Mouse (Mus musculus) liver, embryonic 14.5 days (tissue): Measurements from ENCODE around the gene Olfr1136. TPM values are rescaled to one million over a fixed set of nuclear protein-coding genes. Genes with fewer than 3 reads are reported as not detected.

Experiments used
- ATAC-seq: fragments of 200-750 bp; cut with Nextera tagmentation; 2 replicates; pipeline ENCODE4 v1.8.0; 2017; ENCODE audit warnings: moderate number of reproducible peaks, mild to moderate bottlenecking, moderate library complexity; ENCODE audit not compliant: insufficient read depth
- DNase-seq, 3 experiments: peaks; one replicate each; pipeline ENCODE4 v3.0.0-alpha.2; 2012 to 2013; ENCODE audit warnings: low read depth in 3 of 3, low spot score in 3 of 3
- H3K27ac ChIP-seq: fragments of 300-500 bp; sonication (generic); 2 replicates; pipeline ENCODE4 v1.5.1; 2014; ENCODE audit warnings: moderate library complexity, mild to moderate bottlenecking, control low read depth, inconsistent platforms
- H3K27me3 ChIP-seq: fragments of 300-500 bp; sonication (generic); 2 replicates; pipeline ENCODE4 v1.6.1; 2014; ENCODE audit warnings: mild to moderate bottlenecking, low read length, moderate library complexity; ENCODE audit not compliant: control insufficient read depth, insufficient read depth
- H3K36me3 ChIP-seq: fragments of 300-500 bp; sonication (generic); replicated peaks from 2 replicates; pipeline ENCODE4 v1.6.1; 2014; ENCODE audit warnings: low read depth; ENCODE audit not compliant: control insufficient read depth, insufficient read depth
- H3K4me1 ChIP-seq, 2 experiments: fragments of 200-500 bp in 1 of 2; fragments of 300-500 bp in 1 of 2; sonication (generic) in 1 of 2; replicated peaks; 2 replicates each; pipeline ENCODE4 v1.6.1; 2012 to 2014; ENCODE audit warnings: antibody characterized with exemption in 1 of 2, inconsistent platforms in 1 of 2, low read length in 1 of 2; ENCODE audit not compliant: control insufficient read depth in 2 of 2, insufficient read depth in 2 of 2
- H3K4me2 ChIP-seq: fragments of 300-500 bp; sonication (generic); 2 replicates; pipeline ENCODE4 v1.6.1; 2014; ENCODE audit warnings: low read depth, mild to moderate bottlenecking, control low read depth, moderate library complexity
- H3K4me3 ChIP-seq, 2 experiments: fragments of 200-500 bp in 1 of 2; fragments of 300-500 bp in 1 of 2; sonication (generic) in 1 of 2; 2 replicates each; pipeline ENCODE4 v1.5.1; 2012 to 2014; ENCODE audit warnings: low read depth in 2 of 2, low read length in 2 of 2, mild to moderate bottlenecking in 2 of 2, control low read depth in 1 of 2, inconsistent platforms in 1 of 2, moderate library complexity in 1 of 2; ENCODE audit not compliant: insufficient read depth in 1 of 2
- H3K9ac ChIP-seq: fragments of 300-500 bp; sonication (generic); replicated peaks from 2 replicates; pipeline ENCODE4 v1.6.1; 2014; ENCODE audit warnings: mild to moderate bottlenecking, control low read depth, moderate library complexity
- H3K9me3 ChIP-seq: fragments of 300-500 bp; sonication (generic); 2 replicates; pipeline ENCODE4 v1.6.1; 2016; ENCODE audit warnings: low read length, mixed read lengths; ENCODE audit not compliant: control insufficient read depth
- CTCF ChIP-seq: IDR thresholded peaks from 2 replicates; pipeline ENCODE4 v1.5.1; 2016; ENCODE audit warnings: antibody characterized with exemption, low read depth, control low read depth
- EP300 ChIP-seq: IDR thresholded peaks from 2 replicates; pipeline ENCODE4 v1.6.1; 2016; ENCODE audit warnings: antibody characterized with exemption, low read depth
- WGBS: fragments of 180-500 bp; shearing (Covaris S2); extraction: QIAGEN DNeasy Blood & Tissue Kit; methylation state at CpG from one replicate; pipeline ENCODE4 v1.1.7; 2014; ENCODE audit not compliant: insufficient replicate concordance; 5-methylcytosine and 5-hydroxymethylcytosine counted together
- polyA plus RNA-seq, 2 experiments: library from polyadenylated mRNA; depleted of rRNA in 1 of 2; stranded (reverse) in 1 of 2; unstranded in 1 of 2; fragments of >200 nt; fragmentation: Nextera tagmentation in 1 of 2; extraction: Ambion mirVana in 1 of 2; gene quantifications; 2 replicates each; pipeline versions ENCODE4 v1.2.1 to v1.2.3; 2012 to 2014

The Olfr1136 gene
- not detected in 2 replicates for polyA plus RNA-seq (2012; rRNA removed)
- polyA plus RNA-seq (2014; fragmentation: Nextera tagmentation; extraction: Ambion mirVana), result not detected in 2 replicates

GRCm38 (mm10) chr2:87693847-87694246, at the start of gene Olfr1136:
Gene Olfr1136, minus strand, starts transcription at chr2:87693947.
- no peaks in the 10 kb centered on the region for H3K4me1 ChIP-seq
- no peaks in the 10 kb centered on the region for H3K9me3 ChIP-seq
- no peaks in the 10 kb centered on the region for H3K36me3 ChIP-seq
- H3K4me3 ChIP-seq, result no peak within 1 kb of the TSS
- TF ChIP-seq CTCF, result no peak
- TF ChIP-seq EP300, result no peak
- no peak for DNase-seq
- no peak within 1 kb of the TSS for H3K4me2 ChIP-seq
- ATAC-seq, result no peak
- no peak within 1 kb of the TSS for H3K9ac ChIP-seq
- H3K27ac ChIP-seq, result no peak within 1 kb of the TSS
- H3K27me3 ChIP-seq, result no peaks in the 10 kb centered on the region

GRCm38 (mm10) chr2:87743452-87743851, 49.7 kb upstream of the Olfr1136 start, which contains the start of gene Olfr1140:
Gene Olfr1140, plus strand, starts transcription at chr2:87743752.
- no peak within 1 kb of the TSS for H3K27ac ChIP-seq
- H3K36me3 ChIP-seq, result no peaks in the 10 kb centered on the region
- no peaks in the 10 kb centered on the region for H3K9me3 ChIP-seq
- TF ChIP-seq EP300 (no peak), CTCF (no peak)
- H3K27me3 ChIP-seq, result no peaks in the 10 kb centered on the region
- H3K4me2 ChIP-seq, result no peak within 1 kb of the TSS
- DNase-seq (no peak), ATAC-seq (no peak)
- no peak within 1 kb of the TSS for H3K9ac ChIP-seq
- WGBS, result 55% methylated on average over 3 of the region's 3 CpGs
- no peaks in the 10 kb centered on the region for H3K4me1 ChIP-seq
- no peak within 1 kb of the TSS for H3K4me3 ChIP-seq

- WGBS, result 46% methylated on average over 1 of the region's 1 CpGs
- no peak for TF ChIP-seq EP300
- TF ChIP-seq CTCF, result no peak
- DNase-seq (no peak), ATAC-seq (no peak)
- no peak within 1 kb of the TSS for H3K27ac ChIP-seq
- no peaks in the 10 kb centered on the region for H3K4me1 ChIP-seq
- no peak within 1 kb of the TSS for H3K4me3 ChIP-seq
- H3K36me3 ChIP-seq, result no peaks in the 10 kb centered on the region
- no peaks in the 10 kb centered on the region for H3K27me3 ChIP-seq
- H3K4me2 ChIP-seq, result no peak within 1 kb of the TSS
- no peaks in the 10 kb centered on the region for H3K9me3 ChIP-seq
- no peak within 1 kb of the TSS for H3K9ac ChIP-seq
These were observed 46.1 kb upstream of the Olfr1136 start, which contains the start of gene Olfr1138 for GRCm38 (mm10) chr2:87739878-87740277. Gene Olfr1138, minus strand, starts transcription at chr2:87739978.

GRCm38 (mm10) chr2:87713079-87713478, 19.3 kb upstream of the Olfr1136 start, which contains the start of gene Olfr1137:
Gene Olfr1137, minus strand, starts transcription at chr2:87713179.
- Histone ChIP-seq H3K4me3 (no peak within 1 kb of the TSS), H3K36me3 (no peaks in the 10 kb centered on the region), H3K4me2 (no peak within 1 kb of the TSS), H3K4me1 (no peaks in the 10 kb centered on the region), H3K9me3 (no peaks in the 10 kb centered on the region), H3K9ac (no peak within 1 kb of the TSS), H3K27ac (no peak within 1 kb of the TSS), H3K27me3 (no peaks in the 10 kb centered on the region)
- no peak for TF ChIP-seq EP300
- TF ChIP-seq CTCF, result no peak
- DNase-seq (no peak), ATAC-seq (no peak)

- DNase-seq, result no peak
- TF ChIP-seq EP300, result no peak
- TF ChIP-seq CTCF, result no peak
- H3K4me2 ChIP-seq, result no peak within 1 kb of the TSS
- no peaks in the 10 kb centered on the region for H3K36me3 ChIP-seq
- H3K27me3 ChIP-seq, result no peaks in the 10 kb centered on the region
- no peak within 1 kb of the TSS for H3K4me3 ChIP-seq
- 5% methylated on average over 1 of the region's 1 CpGs for WGBS
- H3K9ac ChIP-seq, result no peak within 1 kb of the TSS
- ATAC-seq, result no peak
- H3K27ac ChIP-seq, result no peak within 1 kb of the TSS
- H3K4me1 ChIP-seq, result no peaks in the 10 kb centered on the region
- no peaks in the 10 kb centered on the region for H3K9me3 ChIP-seq
These were observed 20.2 kb downstream of the Olfr1136 start, which contains the start of gene Olfr1135 for GRCm38 (mm10) chr2:87673564-87673963. Gene Olfr1135, minus strand, starts transcription at chr2:87673664.
